Mouse (Mus musculus): ENCODE measurements at regions not wholly inside any gene's neighbourhood (a gene's known extent, or its start where the extent isn't known, plus 50 kb on each side); places are given as distances from the start of the nearest gene placed in this dataset.
A peak's percentile ranks its signal among the peaks of the same experiment; 100 is the strongest.
"Not testable (repeated sequence)": the region's sequence is repeated elsewhere in the genome, so short reads cannot be mapped to it uniquely, and the experiment has no call there.

- H3K36me3 ChIP-seq (ENCODE audit: control insufficient read depth, insufficient read depth, low read length), result no peaks in the 10 kb centered on the region
- H3K27ac ChIP-seq (ENCODE audit: low read length), result no peak overlapping the region
- ATAC-seq, result no peak
- no peaks in the 10 kb centered on the region for H3K27me3 ChIP-seq (ENCODE audit: control insufficient read depth, insufficient read depth, low read depth, low read length)
- H3K4me2 ChIP-seq (ENCODE audit: low read length), result no peak overlapping the region
- H3K9ac ChIP-seq (ENCODE audit: low read depth, low read length), result no peak overlapping the region
- WGBS, result 86% methylated on average over 5 of the region's 5 CpGs
- H3K4me1 ChIP-seq (ENCODE audit: control insufficient read depth, insufficient read depth, low read length), result no peaks in the 10 kb centered on the region
- no peaks in the 10 kb centered on the region for H3K9me3 ChIP-seq (replicated peaks; ENCODE audit: control insufficient read depth, low read length, poor library complexity, severe bottlenecking)
- no peak overlapping the region for H3K4me3 ChIP-seq (ENCODE audit: low read depth, low read length)
Measured at GRCm38 (mm10) chr1:41905971-41906370, 789.6 kb upstream of the Pou3f3 start.

GRCm38 (mm10) chr1:41908001-41908807, 787.4 kb upstream of the Pou3f3 start:
- Histone ChIP-seq H3K27ac (ENCODE audit: low read length) (no peak overlapping the region), H3K9ac (ENCODE audit: low read depth, low read length) (no peak overlapping the region), H3K4me3 (ENCODE audit: low read depth, low read length) (no peak overlapping the region), H3K9me3 (replicated peaks; ENCODE audit: control insufficient read depth, low read length, poor library complexity, severe bottlenecking) (no peaks in the 10 kb centered on the region), H3K4me2 (ENCODE audit: low read length) (no peak overlapping the region), H3K36me3 (ENCODE audit: control insufficient read depth, insufficient read depth, low read length) (no peaks in the 10 kb centered on the region), H3K27me3 (ENCODE audit: control insufficient read depth, insufficient read depth, low read depth, low read length) (no peaks in the 10 kb centered on the region), H3K4me1 (ENCODE audit: control insufficient read depth, insufficient read depth, low read length) (no peaks in the 10 kb centered on the region)
- 88% methylated on average over 8 of the region's 8 CpGs for WGBS
- no peak for ATAC-seq

GRCm38 (mm10) chr1:41908808-41909110, 786.8 kb upstream of the Pou3f3 start:
- Histone ChIP-seq H3K4me3 (ENCODE audit: low read depth, low read length) (no peak overlapping the region), H3K36me3 (ENCODE audit: control insufficient read depth, insufficient read depth, low read length) (no peaks in the 10 kb centered on the region), H3K4me1 (ENCODE audit: control insufficient read depth, insufficient read depth, low read length) (no peaks in the 10 kb centered on the region), H3K9ac (ENCODE audit: low read depth, low read length) (no peak overlapping the region), H3K9me3 (replicated peaks; ENCODE audit: control insufficient read depth, low read length, poor library complexity, severe bottlenecking) (no peaks in the 10 kb centered on the region), H3K4me2 (ENCODE audit: low read length) (no peak overlapping the region), H3K27me3 (ENCODE audit: control insufficient read depth, insufficient read depth, low read depth, low read length) (no peaks in the 10 kb centered on the region), H3K27ac (ENCODE audit: low read length) (no peak overlapping the region)
- no peak for ATAC-seq
- WGBS, result 92% methylated on average over 5 of the region's 5 CpGs

- H3K27me3 ChIP-seq (ENCODE audit: control insufficient read depth, insufficient read depth, low read depth, low read length), result no peaks in the 10 kb centered on the region
- H3K27ac ChIP-seq (ENCODE audit: low read length), result no peak overlapping the region
- H3K4me1 ChIP-seq (ENCODE audit: control insufficient read depth, insufficient read depth, low read length), result no peaks in the 10 kb centered on the region
- no peak overlapping the region for H3K4me2 ChIP-seq (ENCODE audit: low read length)
- 70% methylated on average over 5 of the region's 5 CpGs for WGBS
- no peaks in the 10 kb centered on the region for H3K9me3 ChIP-seq (replicated peaks; ENCODE audit: control insufficient read depth, low read length, poor library complexity, severe bottlenecking)
- no peak for ATAC-seq
- H3K9ac ChIP-seq (ENCODE audit: low read depth, low read length), result no peak overlapping the region
- no peaks in the 10 kb centered on the region for H3K36me3 ChIP-seq (ENCODE audit: control insufficient read depth, insufficient read depth, low read length)
- H3K4me3 ChIP-seq (ENCODE audit: low read depth, low read length), result no peak overlapping the region
Measured at GRCm38 (mm10) chr1:41909799-41910198, 785.8 kb upstream of the Pou3f3 start.

GRCm38 (mm10) chr1:41916730-41917347, 778.7 kb upstream of the Pou3f3 start:
- 64% methylated on average over 4 of the region's 4 CpGs for WGBS
- Histone ChIP-seq H3K36me3 (ENCODE audit: control insufficient read depth, insufficient read depth, low read length) (no peaks in the 10 kb centered on the region), H3K9me3 (replicated peaks; ENCODE audit: control insufficient read depth, low read length, poor library complexity, severe bottlenecking) (no peaks in the 10 kb centered on the region), H3K9ac (ENCODE audit: low read depth, low read length) (no peak overlapping the region), H3K27me3 (ENCODE audit: control insufficient read depth, insufficient read depth, low read depth, low read length) (no peaks in the 10 kb centered on the region), H3K4me1 (ENCODE audit: control insufficient read depth, insufficient read depth, low read length) (peaks cover 10% of the 10 kb centered on the region), H3K4me3 (ENCODE audit: low read depth, low read length) (no peak overlapping the region), H3K27ac (ENCODE audit: low read length) (no peak overlapping the region), H3K4me2 (ENCODE audit: low read length) (no peak overlapping the region)
- 0 out of 2 replicates have a peak, but pooled peaks have one; percentile 25 for ATAC-seq

GRCm38 (mm10) chr1:41917807-41918206, 777.8 kb upstream of the Pou3f3 start:
- H3K4me3 ChIP-seq (ENCODE audit: low read depth, low read length); H3K27me3 ChIP-seq (ENCODE audit: control insufficient read depth, insufficient read depth, low read depth, low read length); H3K9me3 ChIP-seq (replicated peaks; ENCODE audit: control insufficient read depth, low read length, poor library complexity, severe bottlenecking); H3K36me3 ChIP-seq (ENCODE audit: control insufficient read depth, insufficient read depth, low read length); ATAC-seq; H3K27ac ChIP-seq (ENCODE audit: low read length); H3K4me2 ChIP-seq (ENCODE audit: low read length); H3K9ac ChIP-seq (ENCODE audit: low read depth, low read length); H3K4me1 ChIP-seq (ENCODE audit: control insufficient read depth, insufficient read depth, low read length): not testable (repeated sequence)
- WGBS, result 80% methylated on average over 5 of the region's 5 CpGs

GRCm38 (mm10) chr1:41918394-41919262, 776.9 kb upstream of the Pou3f3 start:
- ATAC-seq, result peak; percentile 51; the same call in 1 of the 2 replicates
- Histone ChIP-seq H3K9ac (ENCODE audit: low read depth, low read length) (no peak overlapping the region; the same call in 1 of the 2 replicates), H3K4me2 (ENCODE audit: low read length) (peak overlapping the region; percentile 28), H3K36me3 (ENCODE audit: control insufficient read depth, insufficient read depth, low read length) (no peaks in the 10 kb centered on the region), H3K27ac (ENCODE audit: low read length) (no peak overlapping the region), H3K27me3 (ENCODE audit: control insufficient read depth, insufficient read depth, low read depth, low read length) (no peaks in the 10 kb centered on the region), H3K4me3 (ENCODE audit: low read depth, low read length) (no peak overlapping the region), H3K9me3 (replicated peaks; ENCODE audit: control insufficient read depth, low read length, poor library complexity, severe bottlenecking) (no peaks in the 10 kb centered on the region), H3K4me1 (ENCODE audit: control insufficient read depth, insufficient read depth, low read length) (peaks cover 10% of the 10 kb centered on the region)
- WGBS, result 14% methylated on average over 11 of the region's 11 CpGs

GRCm38 (mm10) chr1:41933777-41934176, 761.8 kb upstream of the Pou3f3 start:
- no peak overlapping the region for H3K27ac ChIP-seq (ENCODE audit: low read length)
- WGBS, result 87% methylated on average over 1 of the region's 1 CpGs
- H3K4me3 ChIP-seq (ENCODE audit: low read depth, low read length), result no peak overlapping the region
- no peaks in the 10 kb centered on the region for H3K27me3 ChIP-seq (ENCODE audit: control insufficient read depth, insufficient read depth, low read depth, low read length)
- no peaks in the 10 kb centered on the region for H3K9me3 ChIP-seq (replicated peaks; ENCODE audit: control insufficient read depth, low read length, poor library complexity, severe bottlenecking)
- H3K9ac ChIP-seq (ENCODE audit: low read depth, low read length), result no peak overlapping the region
- no peak overlapping the region for H3K4me2 ChIP-seq (ENCODE audit: low read length)
- no peaks in the 10 kb centered on the region for H3K4me1 ChIP-seq (ENCODE audit: control insufficient read depth, insufficient read depth, low read length)
- no peaks in the 10 kb centered on the region for H3K36me3 ChIP-seq (ENCODE audit: control insufficient read depth, insufficient read depth, low read length)
- no peak for ATAC-seq
